Mouse (Mus musculus) WW6 (cell line): ENCODE data around the gene Olfr397.

Experiments
- DNase-seq: peaks from one replicate; pipeline ENCODE4 v3.0.0-alpha.2; 2013; ENCODE audit warnings: low read depth, low spot score

Gene Olfr397

GRCm38 (mm10) chr11:73960517-73960916 lies at the start of gene Olfr397:
TSS of gene Olfr397 (plus strand) at chr11:73960817.
- DNase-seq = no peak

- DNase-seq = no peak
Measured at GRCm38 (mm10) chr11:73936377-73936776, 24.2 kb upstream of the Olfr397 start, which contains the start of gene Olfr23. TSS of gene Olfr23 (plus strand) at chr11:73936677.

DNA sequence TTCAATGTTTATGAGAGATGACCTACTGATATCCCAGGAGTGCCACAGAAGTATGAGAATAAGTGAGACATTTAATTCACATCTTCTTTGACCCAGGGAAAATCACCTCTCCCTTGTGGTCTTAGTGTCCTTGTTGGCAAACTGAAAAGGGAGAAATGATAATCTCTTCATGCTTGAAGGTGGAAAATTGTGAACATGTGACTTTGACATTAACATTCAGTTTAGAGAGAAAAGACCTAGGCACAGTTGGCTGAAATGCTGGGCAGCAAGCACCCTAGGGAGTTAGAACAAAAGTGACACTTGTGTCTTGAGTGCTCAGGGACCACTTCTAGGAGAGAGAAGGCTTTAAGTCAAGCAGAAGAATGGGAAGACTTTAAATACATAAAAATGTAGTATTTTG lies 29.7 kb downstream of the Olfr397 start, which contains the start of gene Olfr398:
Gene Olfr398, minus strand, starts transcription at position 101 of the 400 bp plus-strand sequence.
- no peak for DNase-seq

DNA sequence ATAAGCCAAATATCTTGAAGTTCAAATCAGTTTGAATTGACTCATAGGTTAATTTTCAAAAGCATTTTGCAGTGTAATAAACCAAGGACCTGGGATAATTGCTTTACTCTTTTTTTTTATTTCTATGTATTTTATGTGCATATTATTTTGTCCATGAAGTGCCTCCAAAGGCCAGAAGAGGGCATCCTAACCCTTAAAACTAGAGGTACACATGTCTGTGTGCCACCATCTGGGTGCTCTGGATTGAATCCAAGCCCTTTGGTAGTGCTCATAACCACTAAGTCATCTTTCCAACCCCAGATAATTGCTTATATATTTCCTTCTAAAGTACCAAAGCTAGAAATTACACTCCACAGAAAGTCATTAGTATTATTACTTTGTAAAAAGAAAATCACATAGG lies 32.5 kb downstream of the Olfr397 start:
- DNase-seq = no peak
